Mouse (Mus musculus) erythroblast, embryonic 14.5 days (primary cell): ENCODE measurements around the gene Polr3g.

Source experiments
- GATA1 ChIP-seq: IDR thresholded peaks from 2 replicates; pipeline ENCODE4 v1.6.1; 2012; ENCODE audit warnings: low read length, inconsistent platforms, mixed read lengths
- TAL1 ChIP-seq: IDR thresholded peaks from 3 replicates; pipeline ENCODE4 v1.6.1; 2012; ENCODE audit warnings: low read length, inconsistent platforms, mixed read lengths

- no peak for TF ChIP-seq TAL1
- no peak for TF ChIP-seq GATA1
These were observed 16.4 kb downstream of the Polr3g start for GRCm38 (mm10) chr13:81694446-81694845.
